Mouse (Mus musculus) retina, embryonic 14.5 days (tissue): ENCODE measurements around the gene Sh3bgr.

ENCODE experiments used
- DNase-seq: peaks from one replicate; pipeline ENCODE4 v3.0.0-alpha.2; 2015; ENCODE audit warnings: low spot score

Sh3bgr gene

GRCm38 (mm10) chr16:96210856-96211255 is 10.6 kb downstream of the Sh3bgr start:
- no peak for DNase-seq

- no peak for DNase-seq
These were observed 12.8 kb downstream of the Sh3bgr start for GRCm38 (mm10) chr16:96213027-96213426.

DNA sequence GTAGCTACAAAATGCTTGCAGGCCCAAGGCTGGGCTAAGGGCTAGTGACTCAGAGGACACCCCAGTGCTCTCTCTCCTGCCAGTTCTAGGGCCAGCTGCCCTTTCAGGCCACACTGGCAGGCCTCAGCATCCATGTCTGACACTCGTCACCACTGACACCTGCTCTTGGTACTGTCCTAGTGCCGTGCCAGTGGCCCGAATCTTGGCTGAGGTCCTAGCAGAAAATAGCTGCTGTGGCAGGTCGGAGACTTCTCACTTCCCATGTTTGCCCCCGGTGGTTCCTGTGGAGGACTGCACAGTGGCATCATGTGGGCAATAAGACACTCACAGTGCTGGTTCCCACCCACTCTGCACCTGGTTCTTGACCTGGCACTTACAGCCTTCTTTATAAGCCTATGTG is 21.2 kb downstream of the Sh3bgr start:
- peak; percentile 15 for DNase-seq

GRCm38 (mm10) chr16:96221959-96222358 is 21.7 kb downstream of the Sh3bgr start:
- DNase-seq: no peak

DNA sequence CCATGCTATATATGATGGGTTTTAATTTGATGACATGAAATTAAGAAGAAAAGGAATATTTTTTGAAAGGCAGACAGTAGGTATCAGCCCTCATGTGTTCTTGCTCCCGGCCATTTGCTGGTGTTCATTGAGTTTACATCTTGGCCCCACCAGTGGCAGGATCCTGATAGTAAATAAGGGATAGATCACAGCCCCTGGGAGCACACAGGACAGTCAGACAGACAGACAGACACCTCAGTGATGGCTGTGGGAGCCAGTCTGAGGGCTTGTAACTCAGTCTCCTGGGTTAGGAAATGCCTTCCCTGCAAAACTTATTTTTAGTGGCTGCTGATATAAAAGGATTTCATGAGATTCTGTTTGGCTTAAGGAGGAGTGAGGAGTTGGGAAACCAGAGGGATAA is 22.2 kb downstream of the Sh3bgr start:
- no peak for DNase-seq

DNA sequence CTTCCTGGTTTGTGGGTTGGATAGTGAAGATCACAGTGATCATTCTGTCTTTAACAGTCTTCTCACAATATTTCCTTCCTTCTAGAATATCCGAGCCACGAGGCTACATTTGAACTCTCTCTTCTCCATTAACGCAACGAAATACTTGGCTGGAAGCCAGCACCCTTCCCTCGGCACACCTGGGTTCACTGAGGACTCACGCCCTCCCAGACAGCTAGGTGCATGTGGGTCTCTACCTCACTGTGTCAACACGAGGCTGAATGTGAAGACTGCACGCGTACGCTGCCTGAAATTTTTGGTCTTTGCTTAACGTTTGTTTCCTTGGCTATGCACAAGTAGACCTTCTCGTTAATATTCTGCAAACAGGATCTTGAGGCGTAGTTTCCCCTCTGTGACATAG is 28.2 kb downstream of the Sh3bgr start:
- no peak for DNase-seq

GRCm38 (mm10) chr16:96229044-96229555 is 28.9 kb downstream of the Sh3bgr start:
- DNase-seq: no peak

DNA sequence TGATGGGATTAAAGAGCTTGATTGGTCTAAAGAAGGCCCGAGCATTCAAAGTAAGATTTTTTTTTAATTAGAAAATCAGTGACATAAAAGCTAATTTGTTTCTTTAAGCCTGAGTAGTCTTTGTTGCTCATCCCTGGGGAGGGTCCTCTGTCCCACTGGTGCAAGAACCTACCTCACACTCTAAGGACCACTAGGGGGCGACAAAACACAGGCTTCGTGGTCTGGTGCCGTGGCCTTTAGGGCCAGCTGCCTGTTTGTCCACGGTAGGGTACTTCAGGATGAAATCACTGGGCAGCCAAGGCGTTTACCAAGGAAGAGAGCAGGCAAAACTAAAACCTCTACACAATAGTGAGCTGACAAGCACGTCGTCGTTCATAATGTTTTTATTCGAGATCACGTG is 30.2 kb downstream of the Sh3bgr start:
- DNase-seq: peak; percentile 92

DNA sequence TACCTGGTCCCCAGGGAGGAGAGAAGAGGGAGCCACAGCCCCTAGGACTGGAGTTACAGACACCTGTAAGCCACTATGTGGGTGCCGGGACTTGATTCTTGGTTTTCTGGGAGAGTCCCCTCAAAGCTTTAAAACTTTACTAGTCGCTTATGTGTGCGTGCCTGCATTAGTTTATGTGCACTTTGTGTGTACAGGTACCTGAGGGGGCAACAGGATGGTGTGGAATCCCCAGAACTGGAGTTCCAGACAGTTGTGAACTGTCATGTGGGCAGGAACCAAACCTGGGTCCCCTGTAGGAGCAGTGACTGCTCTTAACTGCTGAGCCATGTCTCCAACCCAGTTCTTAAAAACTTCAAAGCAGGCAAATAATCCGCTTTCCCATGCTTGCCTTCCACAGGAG is 31.0 kb downstream of the Sh3bgr start:
- DNase-seq: no peak

DNA sequence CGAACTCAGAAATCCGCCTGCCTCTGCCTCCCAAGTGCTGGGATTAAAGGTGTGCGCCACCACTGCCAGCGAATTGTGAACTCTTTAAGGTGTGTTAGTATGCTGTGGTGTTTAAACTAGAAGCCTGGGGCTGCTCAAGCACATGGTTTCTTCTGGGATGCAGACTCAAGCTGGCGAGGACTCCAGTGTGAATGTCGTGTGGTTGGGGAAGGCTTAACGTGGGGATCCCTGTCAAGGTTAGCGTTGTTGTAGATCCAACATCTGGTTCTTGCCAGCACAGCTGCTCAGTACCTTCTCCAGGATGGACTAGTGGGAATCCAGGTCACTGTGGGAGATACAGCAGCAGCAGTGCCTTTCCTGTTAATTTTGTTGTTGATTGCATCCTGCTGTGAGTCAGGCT is 31.7 kb downstream of the Sh3bgr start:
- DNase-seq: no peak

GRCm38 (mm10) chr16:96233996-96234395 is 33.7 kb downstream of the Sh3bgr start:
- DNase-seq: no peak

- DNase-seq: no peak
These were observed 35.2 kb downstream of the Sh3bgr start, which contains the start of gene B3galt5 for GRCm38 (mm10) chr16:96235366-96235970. TSS of gene B3galt5 (plus strand) at chr16:96235801.

- no peak for DNase-seq
These were observed 44.2 kb downstream of the Sh3bgr start for GRCm38 (mm10) chr16:96244496-96244895.

DNA sequence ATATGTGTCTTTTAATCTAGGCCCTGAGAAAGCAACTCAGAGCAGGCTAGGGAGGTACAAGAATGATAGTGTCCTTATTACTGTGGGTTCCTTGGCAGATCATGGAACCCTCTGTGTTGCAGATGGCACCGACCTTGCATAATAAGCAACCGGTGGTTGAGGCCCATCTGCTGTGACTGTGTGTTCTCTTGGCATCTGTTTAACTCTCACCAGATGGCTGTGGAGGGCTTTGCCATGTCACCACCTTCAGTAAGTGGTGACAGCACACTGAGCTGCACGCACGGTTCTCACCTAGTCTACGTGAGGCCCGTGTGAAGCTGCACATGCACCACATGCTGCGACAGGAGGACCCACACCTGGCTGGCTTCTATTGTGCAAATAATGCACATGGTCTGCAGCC is 49.4 kb downstream of the Sh3bgr start:
- peak; percentile 7 for DNase-seq

DNA sequence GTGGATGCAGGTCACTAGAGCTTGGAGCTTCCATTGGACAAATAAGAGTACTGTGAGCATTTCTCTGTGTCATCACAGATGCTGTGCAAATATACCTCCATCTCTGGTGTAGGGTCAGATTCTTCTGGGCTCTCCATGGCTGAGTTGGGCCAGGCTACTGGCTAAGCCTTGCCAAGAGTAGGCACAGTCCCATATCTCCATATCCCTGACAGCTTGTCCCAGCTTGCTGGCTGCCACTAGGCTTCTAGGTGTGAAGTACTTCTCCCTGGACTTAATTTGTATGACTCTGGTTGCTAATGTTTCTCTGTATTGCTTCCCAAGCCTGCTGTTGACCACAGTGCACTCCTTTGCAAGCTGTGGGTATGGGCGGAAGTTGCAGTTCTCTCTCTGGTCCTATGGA is 51.9 kb downstream of the Sh3bgr start:
- no peak for DNase-seq

- no peak for DNase-seq
These were observed 58.2 kb downstream of the Sh3bgr start for GRCm38 (mm10) chr16:96258429-96258828.

DNA sequence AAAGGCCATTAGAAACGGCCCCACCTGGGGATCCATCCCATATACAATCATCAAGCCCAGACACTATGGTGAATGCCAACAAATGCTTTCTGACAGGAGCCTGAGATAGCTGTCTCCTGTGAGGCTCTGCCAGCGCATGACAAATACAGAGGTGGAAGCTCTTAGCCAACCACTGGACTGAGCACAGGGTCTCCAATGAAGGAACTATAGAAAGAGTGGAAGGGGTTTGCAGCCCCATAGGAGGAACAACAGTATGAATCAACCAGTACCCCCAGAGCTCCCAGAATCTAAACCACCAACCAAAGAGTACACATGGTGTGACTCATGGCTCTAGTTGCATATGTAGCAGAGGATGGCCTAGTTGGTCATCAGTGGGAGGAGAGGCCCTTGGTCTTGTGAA is 71.5 kb downstream of the Sh3bgr start:
- DNase-seq: no peak

- DNase-seq: no peak
These were observed 72.8 kb downstream of the Sh3bgr start for GRCm38 (mm10) chr16:96272929-96273619.

DNA sequence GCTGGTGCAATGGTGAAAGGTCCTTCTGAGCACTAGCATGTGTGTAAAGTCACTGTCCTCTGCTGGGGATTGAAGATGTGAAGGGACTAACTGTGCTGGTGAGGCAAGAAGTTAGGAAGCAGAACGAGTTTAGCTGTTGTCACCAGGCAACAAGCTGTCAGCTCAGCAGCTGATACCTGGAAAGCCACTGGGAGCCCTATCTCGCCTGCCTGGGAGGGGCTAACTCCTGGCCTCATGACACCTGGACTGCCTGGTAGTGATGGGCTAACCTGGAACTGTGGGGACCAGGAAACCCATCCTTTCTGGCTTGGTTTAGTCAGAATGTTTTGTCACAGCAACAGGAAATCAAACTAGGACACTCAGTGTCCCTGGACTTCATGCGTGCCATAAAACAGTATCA is 76.3 kb downstream of the Sh3bgr start:
- no peak for DNase-seq
